Mouse (Mus musculus): ENCODE measurements around the gene Olfr1106. TPM values are rescaled to one million over a fixed set of nuclear protein-coding genes. Genes with fewer than 3 reads are reported as not detected.

The Olfr1106 gene
- total RNA-seq (2021), result not detected

GRCm38 (mm10) chr2:87052173-87052572 is at the start of gene Olfr1106:
Gene Olfr1106, minus strand, starts transcription at chr2:87052273.
- intact Hi-C loops (cut with DNase I), result no loop called here

DNA sequence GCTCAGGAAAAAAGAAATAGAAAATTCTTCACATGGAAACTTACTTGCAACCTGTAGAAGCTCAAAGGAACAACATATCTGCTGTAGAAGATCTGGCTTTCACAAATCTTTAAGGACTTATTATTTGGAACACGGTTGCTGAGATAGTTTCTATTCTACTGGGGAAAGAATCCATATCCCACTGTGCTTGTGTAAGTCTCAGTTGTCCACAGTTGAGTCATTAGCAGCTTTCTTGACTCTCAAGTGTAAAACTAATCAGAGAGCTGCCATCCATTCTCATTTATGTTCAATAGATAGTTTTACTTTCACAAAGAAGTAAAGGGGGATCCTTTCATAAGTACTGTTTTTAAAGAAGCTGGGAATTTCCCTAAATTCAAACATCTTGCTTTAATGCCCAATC is 43.8 kb upstream of the Olfr1106 start, which contains the start of gene Olfr1109:
Gene Olfr1109 (minus strand): TSS at position 101 of the 400 bp plus-strand sequence.
- intact Hi-C loops (cut with DNase I), result no loop called here
- DNase-seq (ENCODE audit: low spot score in 2 of 2), result no peak

More at GRCm38 (mm10) chr2:87052173-87052572, at the start of gene Olfr1106:
- DNase-seq (ENCODE audit: low spot score in 2 of 2), result no peak

DNA sequence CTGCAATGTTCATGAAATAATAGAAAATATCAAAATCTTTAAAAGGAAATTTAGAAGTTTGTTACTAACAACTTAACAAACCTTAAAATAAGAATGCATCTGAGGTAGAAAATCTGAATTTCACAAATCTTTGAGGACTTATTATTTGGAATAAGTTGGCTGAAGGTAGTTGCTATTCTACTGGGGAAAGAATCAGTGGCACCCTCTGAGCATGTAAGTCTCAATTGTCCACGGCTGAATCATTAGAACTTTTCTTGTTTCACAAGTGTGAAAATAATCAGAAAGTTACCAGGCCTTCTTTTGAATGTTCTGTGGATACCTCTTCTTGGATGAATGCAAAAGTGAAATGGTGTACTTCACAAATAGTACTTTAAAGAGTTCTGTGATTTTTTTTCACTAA is 23.6 kb upstream of the Olfr1106 start, which contains the start of gene Olfr1107:
Gene Olfr1107 (minus strand): TSS at position 101 of the 400 bp plus-strand sequence.
- no peak for DNase-seq (ENCODE audit: low spot score in 2 of 2)
- intact Hi-C loops (cut with DNase I), result no loop called here

DNA sequence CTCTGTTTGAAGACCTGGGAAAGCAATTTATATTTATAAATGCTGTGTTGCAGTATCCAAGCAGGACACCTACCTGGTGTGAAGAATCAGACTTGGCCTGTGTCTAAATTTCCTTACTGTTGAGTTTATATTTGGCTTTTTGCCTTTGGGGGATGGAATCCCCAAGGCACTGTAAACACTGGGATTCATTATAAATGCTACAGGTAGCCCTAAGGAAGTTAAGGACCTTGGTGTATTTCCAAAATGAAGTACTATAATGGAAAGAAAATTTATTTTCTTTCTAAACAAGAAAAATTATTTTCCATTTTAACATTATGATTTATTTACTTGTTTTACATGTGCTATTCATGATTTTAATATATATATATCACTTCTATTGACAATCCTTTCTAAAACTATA is 15.6 kb downstream of the Olfr1106 start, which contains the start of gene Olfr1105:
Gene Olfr1105 (minus strand): TSS at position 101 of the 400 bp plus-strand sequence.
- DNase-seq (ENCODE audit: low spot score in 2 of 2), result no peak
- intact Hi-C loops (cut with DNase I), result no loop called here

- intact Hi-C loops (cut with DNase I), result no loop called here
- no peak for DNase-seq (ENCODE audit: low spot score in 2 of 2)
Measured at GRCm38 (mm10) chr2:87026980-87027379, 25.1 kb downstream of the Olfr1106 start, which contains the start of gene Olfr1104. Gene Olfr1104, minus strand, starts transcription at chr2:87027080.

DNA sequence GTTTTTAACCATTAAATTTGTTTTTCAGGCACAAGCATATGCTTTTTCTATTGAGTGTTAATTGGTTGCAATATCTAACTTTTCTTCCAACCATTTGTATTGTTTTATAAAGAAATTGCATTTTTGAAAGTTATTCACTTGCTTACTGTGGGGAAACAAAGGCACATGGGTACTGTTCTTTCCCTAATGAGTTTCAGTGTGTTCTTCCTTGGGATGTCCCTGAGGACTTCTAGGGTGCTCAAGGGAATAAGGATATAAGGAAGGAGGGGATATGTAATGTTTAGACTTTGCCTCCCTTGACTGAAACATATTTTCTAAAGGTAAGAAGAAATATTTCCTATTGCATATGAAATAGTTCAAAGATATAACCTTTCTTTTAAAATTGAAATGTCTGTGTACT is 54.0 kb downstream of the Olfr1106 start, which contains the start of gene Olfr1102:
Gene Olfr1102 (plus strand): TSS at position 301 of the 400 bp plus-strand sequence.
- intact Hi-C loops (cut with DNase I), result no loop called here
- DNase-seq (ENCODE audit: low spot score in 2 of 2), result no peak

Other genes starting within 250 kb of the Olfr1106 start
- not detected for gene Olfr141, start 242.3 kb downstream of the Olfr1106 start, total RNA-seq (2021)
- not detected for gene Olfr1094, start 227.6 kb downstream of the Olfr1106 start, total RNA-seq (2021)
- gene Olfr1095, start 200.6 kb downstream of the Olfr1106 start, total RNA-seq (2021), result not detected
- not detected for gene Gm13723, start 177.5 kb downstream of the Olfr1106 start, total RNA-seq (2021)
- not detected for gene Olfr1097, start 160.1 kb downstream of the Olfr1106 start, total RNA-seq (2021)
- gene Olfr1098, start 127.7 kb downstream of the Olfr1106 start, total RNA-seq (2021), result not detected
- not detected for gene Olfr1099, start 91.6 kb downstream of the Olfr1106 start, total RNA-seq (2021)
- not detected for gene Olfr1100, start 72.3 kb downstream of the Olfr1106 start, total RNA-seq (2021)
- not detected for gene Olfr1101, start 61.1 kb downstream of the Olfr1106 start, total RNA-seq (2021)
- not detected for gene Olfr1102, start 53.9 kb downstream of the Olfr1106 start, total RNA-seq (2021)
- gene Olfr1104, start 25.2 kb downstream of the Olfr1106 start, total RNA-seq (2021), result not detected
- not detected for gene Olfr1105, start 15.7 kb downstream of the Olfr1106 start, total RNA-seq (2021)
- gene Olfr1107, start 23.5 kb upstream of the Olfr1106 start, total RNA-seq (2021), result not detected
- gene Olfr1109, start 43.7 kb upstream of the Olfr1106 start, total RNA-seq (2021), result not detected
- not detected for gene Olfr259, start 62.3 kb upstream of the Olfr1106 start, total RNA-seq (2021)
- not detected for gene Olfr1110, start 88.0 kb upstream of the Olfr1106 start, total RNA-seq (2021)
- gene Olfr1111, start 100.4 kb upstream of the Olfr1106 start, total RNA-seq (2021), result not detected
- gene Olfr1112, start 135.5 kb upstream of the Olfr1106 start, total RNA-seq (2021), result not detected
- not detected for gene Olfr1113, start 156.7 kb upstream of the Olfr1106 start, total RNA-seq (2021)
- not detected for gene Olfr1115, start 195.7 kb upstream of the Olfr1106 start, total RNA-seq (2021)
- gene Olfr1116, start 215.3 kb upstream of the Olfr1106 start, total RNA-seq (2021), result not detected

All from left cerebral cortex, postnatal 25 days (tissue).